Mouse (Mus musculus): Measurements from ENCODE around the gene Enpp6. TPM values are rescaled to one million over a fixed set of nuclear protein-coding genes. Genes with fewer than 3 reads are reported as not detected.
A peak's percentile ranks its signal among the peaks of the same experiment; 100 is the strongest.
"Not testable (repeated sequence)": the region's sequence is repeated elsewhere in the genome, so short reads cannot be mapped to it uniquely, and the experiment has no call there.

Enpp6 gene
- total RNA-seq, 2 experiments from 2014 or later = 0.42 TPM; not detected in 1

DNA sequence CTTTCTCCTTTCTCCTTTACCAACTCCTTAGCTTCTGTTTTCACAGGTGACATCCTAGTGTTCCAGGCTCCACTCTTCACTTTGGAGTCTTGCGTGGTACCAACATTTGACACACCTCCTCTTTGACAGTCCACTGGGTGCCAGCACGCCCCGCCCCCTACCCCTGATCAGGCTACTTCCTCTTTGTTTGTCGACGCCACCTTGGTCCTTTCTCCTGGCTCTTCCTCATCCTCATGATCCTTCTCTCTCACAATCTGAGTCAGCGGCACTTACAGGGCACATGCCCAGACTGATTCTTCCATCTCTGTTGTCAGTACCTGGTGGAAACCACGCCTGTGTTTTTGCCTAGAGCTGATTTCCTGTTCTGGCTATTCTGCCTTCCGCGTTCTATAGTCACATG, 5.9 kb downstream of the Enpp6 start:
- ATAC-seq (replicated peaks; ENCODE audit: low FRiP score, poor library complexity, severe bottlenecking) = no peak

DNA sequence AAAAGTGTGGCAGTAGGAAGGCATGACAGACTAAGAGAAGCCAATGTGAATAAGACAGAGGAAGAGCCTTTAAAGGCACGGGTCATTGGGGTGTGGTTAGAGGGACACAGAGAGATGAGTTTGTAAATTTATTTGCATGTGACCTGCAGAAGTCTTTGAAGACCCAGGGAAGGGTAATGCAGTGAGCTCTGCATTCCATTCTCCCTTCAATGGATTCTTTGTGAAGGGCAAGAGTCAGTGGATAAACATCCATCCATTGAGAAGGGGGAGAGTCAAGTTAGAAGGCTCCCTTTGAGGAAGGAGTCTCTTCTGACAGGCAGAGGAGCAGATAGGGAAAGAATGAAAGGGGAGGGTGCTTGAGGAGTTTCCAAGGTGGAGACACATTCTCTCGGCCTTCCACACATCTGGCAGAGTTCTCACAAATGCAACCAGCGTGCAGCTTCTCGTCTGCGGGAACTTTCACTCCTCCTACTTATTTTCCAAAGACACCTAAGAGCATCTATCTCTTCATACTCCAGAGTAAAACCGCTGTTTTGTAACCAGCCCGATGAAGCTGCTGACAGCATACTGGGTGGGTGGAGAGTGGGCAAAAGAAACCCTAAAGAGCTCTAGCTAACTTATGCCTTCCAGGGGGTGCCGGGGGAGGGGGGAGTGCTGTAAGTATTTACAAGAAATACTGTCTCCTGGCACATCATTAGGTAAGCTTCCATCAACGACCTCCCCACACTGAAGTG, 9.4 kb downstream of the Enpp6 start:
- no peak for ATAC-seq (replicated peaks; ENCODE audit: low FRiP score, poor library complexity, severe bottlenecking)

DNA sequence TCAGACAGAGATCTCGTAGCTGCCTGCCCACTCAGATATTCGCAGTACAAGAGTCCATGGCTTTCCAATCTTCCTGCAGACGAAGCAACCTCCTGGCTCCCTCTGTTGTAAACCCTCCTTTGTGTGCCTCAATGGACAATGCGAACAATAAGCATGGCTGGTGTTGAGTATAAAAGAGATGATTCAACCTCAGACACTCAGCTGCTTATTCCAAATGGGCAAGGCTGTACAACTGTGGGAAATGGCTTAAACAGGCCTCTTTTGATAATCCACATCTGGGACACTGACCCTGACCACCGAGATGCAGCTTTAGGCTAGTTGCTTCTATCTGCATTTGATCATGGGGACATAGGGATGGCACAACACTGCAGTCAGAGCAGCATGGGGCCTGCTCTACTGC, 19.0 kb downstream of the Enpp6 start:
- ATAC-seq (replicated peaks; ENCODE audit: low FRiP score, poor library complexity, severe bottlenecking) = no peak

DNA sequence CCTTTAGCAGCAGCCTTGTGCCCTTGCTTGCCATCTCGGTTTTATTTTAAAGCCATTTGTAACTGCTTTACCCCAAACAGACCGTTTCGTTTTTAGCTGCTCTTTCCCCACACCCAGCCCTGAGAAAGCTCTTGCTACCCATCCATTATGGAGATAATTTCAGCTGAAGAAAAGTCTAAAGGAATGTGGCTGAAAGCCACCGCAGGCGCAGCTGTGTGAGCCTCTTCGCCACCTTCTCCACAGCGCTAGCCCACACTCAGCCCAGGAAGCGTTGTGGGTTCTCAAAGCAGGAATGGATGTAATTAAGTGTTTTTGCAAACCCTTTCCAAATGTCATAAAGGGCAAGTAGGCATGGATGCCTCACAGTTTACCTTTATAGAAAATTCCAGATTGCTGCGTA, 20.1 kb downstream of the Enpp6 start:
- no peak for ATAC-seq (replicated peaks; ENCODE audit: low FRiP score, poor library complexity, severe bottlenecking)

DNA sequence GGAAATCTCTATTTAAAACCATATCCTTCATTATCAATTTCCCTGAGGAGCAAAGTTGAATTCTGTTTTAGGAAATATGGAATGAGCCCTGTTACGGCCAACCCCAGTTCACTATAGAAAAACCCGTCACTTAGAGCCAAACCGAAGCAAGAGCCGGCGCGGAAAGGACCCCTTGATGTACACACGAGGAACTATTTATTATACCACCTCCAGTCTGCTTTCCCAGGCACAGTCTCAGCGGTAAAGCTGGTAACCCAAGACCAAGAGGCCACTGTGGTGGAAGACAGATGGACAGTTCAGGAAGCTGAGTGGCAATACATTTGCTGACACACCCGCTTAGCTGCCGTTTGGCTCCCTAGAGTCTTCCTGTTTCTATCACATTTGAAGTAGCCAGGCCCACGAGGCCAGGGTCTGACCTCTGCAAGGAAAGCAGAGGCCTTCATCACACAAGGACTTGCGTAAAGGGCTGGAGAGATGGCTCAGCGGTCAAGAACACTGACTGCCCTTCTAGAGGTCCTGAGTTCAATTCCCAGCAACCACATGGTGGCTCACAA, 21.6 kb downstream of the Enpp6 start:
- no peak for ATAC-seq (replicated peaks; ENCODE audit: low FRiP score, poor library complexity, severe bottlenecking)

DNA sequence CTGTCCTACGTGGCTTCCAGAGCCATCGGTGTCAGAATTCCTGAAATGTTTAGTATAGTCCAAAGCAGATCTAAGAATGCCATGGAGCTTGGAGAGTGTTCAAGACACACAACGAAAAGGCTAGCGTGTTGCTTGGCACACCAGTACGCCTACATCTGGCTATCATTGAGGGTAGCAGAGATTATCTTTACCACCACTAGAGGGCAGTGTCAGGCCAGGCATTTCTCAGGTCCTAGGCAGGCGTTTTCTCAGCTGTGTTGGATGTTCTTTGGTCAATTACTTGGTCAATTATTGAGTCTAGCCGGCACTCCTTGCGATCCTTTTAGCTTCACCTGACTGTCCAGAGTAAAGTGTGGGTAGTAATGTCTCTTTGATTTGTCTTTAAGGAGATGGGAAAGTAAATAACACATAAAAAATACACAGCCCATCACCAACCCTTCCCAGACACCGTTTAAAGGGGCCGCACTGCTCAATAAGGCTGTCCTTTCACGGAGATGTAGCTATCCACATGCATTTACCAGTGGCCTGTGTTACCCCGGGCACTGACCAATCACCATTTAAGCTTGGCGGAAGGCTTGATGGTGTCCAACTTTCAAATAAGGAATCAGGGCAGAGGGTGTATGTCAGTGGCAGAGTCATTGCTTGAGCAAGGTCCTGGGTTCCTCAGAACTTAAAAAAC, 29.7 kb downstream of the Enpp6 start:
- ATAC-seq (replicated peaks; ENCODE audit: low FRiP score, poor library complexity, severe bottlenecking) = 0 out of 2 replicates have a peak, but pooled peaks have one; percentile 52

DNA sequence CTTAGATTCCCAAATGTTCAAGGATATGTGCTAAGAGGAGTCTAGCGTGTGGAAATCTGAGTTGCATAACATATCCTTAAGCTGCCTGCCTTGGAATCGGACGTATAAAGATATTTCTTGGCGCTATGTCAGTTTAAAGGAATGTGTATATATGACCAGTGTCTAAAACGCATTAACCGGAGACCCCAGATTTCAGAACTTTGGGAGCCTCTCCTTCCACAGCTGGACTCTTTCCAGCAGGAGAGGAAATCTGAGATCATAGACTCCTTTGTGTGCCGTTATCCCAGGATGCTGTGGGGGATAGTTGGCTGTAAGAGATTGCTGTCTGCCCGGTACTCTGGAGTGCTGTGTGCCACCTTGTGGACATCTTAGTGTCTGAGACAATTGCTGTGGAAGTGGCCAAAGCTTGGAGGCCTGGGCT, 34.5 kb downstream of the Enpp6 start:
- no peak for ATAC-seq (replicated peaks; ENCODE audit: low FRiP score, poor library complexity, severe bottlenecking)

DNA sequence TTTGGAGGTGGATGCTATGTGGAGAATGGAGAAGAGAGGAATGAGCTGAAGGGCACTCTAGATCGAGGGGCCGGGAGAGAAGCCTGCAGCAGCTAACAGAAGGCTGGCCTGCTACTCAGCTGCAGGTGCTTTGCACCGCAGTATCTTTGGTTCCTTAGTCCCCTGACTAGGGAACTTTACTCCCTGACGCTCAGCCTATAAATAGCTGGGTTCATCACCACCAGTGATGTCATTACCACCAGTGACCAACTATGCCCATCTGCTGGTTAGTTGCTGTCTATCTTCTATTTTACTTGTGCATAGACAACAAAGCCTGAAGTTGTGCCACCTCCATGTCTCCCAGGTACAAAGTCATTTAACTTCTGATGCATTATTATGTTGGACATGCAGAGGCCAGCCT, 37.9 kb downstream of the Enpp6 start:
- ATAC-seq (replicated peaks; ENCODE audit: low FRiP score, poor library complexity, severe bottlenecking) = no peak

DNA sequence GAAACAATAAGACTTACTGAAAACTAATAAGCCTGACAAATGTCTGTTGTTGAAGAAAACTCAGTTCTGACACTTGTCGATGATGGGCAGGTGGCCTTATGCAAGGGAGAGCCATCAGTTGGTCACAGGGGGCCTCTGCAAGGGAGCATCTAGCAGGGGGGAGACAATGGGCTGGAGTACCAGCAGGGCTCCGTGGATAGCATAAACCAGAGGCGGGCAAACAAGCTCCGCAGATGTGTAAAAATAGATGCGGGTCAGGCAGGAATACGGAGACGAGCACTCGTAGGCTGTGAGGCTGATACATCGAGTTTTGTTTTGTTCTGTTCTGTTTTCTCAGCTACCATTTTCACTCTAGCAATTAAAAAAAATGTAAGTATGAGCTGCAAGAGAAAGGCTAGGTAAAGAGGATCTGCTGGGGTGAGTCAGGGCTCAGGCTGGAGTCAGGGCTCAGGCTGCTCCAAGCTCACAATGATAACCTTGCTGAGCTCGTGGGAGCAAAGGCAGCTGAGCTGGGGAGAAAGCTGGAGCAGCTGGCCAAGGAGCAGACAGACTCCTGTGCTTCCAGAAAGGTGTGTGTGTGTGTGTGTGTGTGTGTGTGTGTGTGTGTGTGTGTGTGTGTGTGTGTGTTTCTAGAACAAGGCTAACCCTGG, 40.3 kb downstream of the Enpp6 start:
- ATAC-seq (replicated peaks; ENCODE audit: low FRiP score, poor library complexity, severe bottlenecking) = no peak

DNA sequence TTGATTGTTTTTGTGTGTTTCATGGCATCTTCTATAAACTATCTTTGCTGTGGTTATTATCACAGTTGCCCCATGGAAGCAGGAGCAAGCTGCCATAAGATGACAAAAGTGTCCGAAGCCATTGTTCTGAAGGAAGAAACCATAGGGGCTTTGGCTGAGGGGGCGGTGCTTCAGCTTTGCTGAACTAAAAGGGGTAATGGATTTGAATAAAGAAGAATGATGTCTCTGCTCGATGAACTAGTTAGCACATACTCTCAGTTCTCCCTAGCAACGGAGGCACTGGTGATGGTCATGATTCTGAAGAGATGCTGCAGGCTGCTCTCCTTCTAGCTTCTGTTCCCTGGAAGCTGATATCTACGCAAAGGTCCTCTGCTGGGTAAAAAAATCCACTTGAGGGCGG, 41.8 kb downstream of the Enpp6 start:
- no peak for ATAC-seq (replicated peaks; ENCODE audit: low FRiP score, poor library complexity, severe bottlenecking)

DNA sequence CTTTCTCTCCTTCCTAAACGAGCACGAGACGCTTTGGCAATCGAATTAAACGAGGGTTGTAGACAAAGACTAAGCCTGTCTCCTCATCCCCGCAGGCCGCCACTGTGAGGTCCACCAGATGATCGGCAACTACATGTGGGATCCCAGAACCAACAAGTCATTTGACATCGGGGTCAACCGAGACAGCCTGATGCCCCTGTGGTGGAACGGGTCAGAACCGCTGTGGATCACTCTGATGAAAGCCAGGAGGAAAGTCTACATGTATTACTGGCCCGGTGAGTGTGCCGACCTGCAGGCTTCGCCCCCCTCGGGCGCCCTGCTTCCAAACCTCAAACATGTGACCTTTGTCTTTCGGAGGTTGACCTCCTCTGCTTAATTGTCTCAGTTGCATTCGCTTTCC, 43.6 kb downstream of the Enpp6 start:
- no peak for ATAC-seq (replicated peaks; ENCODE audit: low FRiP score, poor library complexity, severe bottlenecking)

DNA sequence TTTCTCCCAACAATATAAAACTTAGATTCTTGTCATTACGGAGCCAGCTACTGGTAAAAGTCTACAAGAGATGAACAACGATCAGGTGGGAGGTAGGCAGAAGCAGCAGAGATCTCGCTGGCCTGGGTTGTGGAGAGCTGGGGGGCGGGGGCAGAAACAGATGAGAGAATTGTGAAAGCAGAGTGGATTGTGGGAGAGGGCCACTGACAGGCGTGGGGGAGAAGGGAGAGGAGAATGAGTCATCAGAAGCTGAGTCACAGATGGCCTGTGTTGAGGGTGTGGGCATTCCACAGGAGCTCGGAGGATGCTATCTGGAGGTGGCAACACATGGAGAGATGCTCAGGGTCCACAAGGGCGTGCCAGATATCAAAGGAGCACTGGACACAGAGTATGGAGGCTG, 45.4 kb downstream of the Enpp6 start:
- ATAC-seq (replicated peaks; ENCODE audit: low FRiP score, poor library complexity, severe bottlenecking) = no peak

DNA sequence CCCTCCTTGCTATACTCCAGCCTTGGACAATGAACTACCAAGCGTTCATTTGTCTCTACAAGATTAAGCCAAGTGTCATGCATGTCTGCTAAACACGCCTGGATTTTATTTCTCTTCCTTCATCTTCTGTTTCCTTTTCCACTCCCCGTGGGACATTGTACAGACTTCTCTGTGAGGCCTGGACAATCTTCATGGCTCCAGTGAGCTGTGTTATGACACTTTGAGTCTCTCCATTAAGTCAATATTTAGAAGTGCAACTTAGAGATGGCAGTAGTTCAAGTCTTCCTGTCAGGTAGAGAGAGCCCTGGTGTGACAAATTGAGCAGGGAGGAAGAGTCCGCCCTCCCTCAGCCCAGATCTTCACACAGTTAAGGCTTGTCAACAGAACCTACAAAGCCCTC, 47.3 kb downstream of the Enpp6 start:
- ATAC-seq (replicated peaks; ENCODE audit: low FRiP score, poor library complexity, severe bottlenecking) = no peak

DNA sequence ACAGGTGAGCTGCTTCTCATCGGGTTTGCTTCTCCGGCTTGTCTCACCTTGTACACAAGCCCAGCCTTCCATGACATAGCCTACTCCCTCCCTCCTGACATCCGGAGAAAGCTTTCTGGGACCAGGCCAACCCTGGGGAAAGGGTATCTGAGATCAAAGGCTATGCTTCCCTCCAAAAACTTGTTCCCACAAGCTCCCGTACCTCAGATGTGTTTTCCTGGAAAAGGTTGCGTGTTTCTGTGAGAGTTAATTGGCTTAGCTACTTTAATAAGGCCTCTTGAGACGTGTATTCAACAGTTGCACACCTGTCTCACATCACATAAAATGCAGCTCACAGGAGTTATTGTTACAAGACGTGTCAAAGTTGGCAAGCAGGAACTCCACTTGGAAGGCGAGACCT, 49.8 kb downstream of the Enpp6 start:
- no peak for ATAC-seq (replicated peaks; ENCODE audit: low FRiP score, poor library complexity, severe bottlenecking)

DNA sequence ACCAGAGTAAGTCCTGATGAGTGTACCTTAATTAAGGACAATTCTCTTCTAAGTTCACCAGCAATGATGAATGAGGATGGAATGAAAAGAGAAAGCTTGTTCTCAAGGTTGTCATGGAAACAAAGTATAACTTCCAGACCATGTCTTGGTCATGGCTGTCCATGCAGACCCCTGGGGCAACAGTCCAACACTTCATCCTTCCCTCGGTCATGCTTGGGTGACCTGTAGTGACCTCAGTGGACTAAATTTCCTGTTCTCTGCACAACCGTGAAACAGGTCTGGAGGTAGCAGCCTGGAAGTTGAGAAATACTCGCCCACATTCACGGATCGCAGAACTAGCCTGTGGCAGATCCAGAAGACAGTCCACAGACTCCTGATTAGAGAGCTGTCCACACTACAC, 50.7 kb downstream of the Enpp6 start:
- no peak for ATAC-seq (replicated peaks; ENCODE audit: low FRiP score, poor library complexity, severe bottlenecking)

DNA sequence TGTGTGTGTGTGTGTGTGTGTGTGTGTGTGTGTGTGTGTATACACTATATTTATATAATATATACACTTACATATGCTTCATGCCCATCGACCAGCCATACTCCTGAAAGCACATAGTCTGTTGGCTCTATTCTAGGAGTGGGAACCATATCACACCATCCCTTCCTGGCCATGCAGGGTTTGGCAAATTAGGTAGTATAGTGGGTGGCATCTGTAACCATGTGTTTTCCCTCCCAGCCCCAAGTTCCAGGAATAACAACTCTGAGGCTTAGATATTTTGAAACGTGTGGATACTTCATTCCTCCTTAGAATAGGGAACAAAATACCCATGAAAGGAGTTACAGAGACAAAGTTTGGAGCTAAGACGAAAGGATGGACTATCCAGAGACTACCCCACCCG, 53.5 kb downstream of the Enpp6 start:
- ATAC-seq (replicated peaks; ENCODE audit: low FRiP score, poor library complexity, severe bottlenecking) = not testable (repeated sequence)

DNA sequence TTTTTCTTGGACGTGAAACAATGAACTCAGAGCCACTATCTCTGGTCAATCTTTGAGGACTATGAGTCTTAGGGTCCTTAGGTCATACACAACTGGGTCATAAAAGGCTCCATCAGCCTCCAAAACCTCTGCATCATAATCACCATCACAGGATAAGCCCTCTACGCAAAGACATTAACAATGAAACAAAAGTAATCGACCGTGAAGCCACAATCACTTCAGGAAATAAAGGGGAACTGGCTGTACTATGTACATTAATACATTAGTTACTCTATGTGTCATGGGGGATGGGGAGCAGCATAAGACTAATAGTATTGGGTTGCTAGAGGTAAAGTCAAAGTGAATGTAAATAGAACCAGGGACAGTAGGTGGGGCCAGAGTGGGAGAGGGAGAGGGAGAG, 59.7 kb downstream of the Enpp6 start:
- ATAC-seq (replicated peaks; ENCODE audit: low FRiP score, poor library complexity, severe bottlenecking) = no peak

DNA sequence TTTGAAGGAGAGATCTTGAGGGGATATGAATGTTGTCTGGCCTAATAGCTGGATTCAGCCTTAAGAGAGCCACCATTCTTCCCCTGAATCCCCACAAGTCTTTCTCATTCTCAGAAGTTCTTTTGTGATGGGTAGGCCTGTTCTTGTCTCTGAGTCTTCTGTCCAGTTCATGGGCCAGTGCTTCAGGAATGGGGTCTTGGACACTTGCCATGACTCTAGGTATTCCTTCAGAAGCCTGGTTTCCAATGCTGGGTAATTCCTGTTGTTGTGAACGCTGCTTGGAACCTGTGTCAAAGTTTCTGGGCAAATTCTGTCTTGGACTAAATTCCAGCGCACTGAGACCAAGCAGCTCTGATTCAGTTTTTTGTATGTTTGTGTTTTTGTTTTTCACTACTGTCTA, 60.5 kb downstream of the Enpp6 start:
- no peak for ATAC-seq (replicated peaks; ENCODE audit: low FRiP score, poor library complexity, severe bottlenecking)

DNA sequence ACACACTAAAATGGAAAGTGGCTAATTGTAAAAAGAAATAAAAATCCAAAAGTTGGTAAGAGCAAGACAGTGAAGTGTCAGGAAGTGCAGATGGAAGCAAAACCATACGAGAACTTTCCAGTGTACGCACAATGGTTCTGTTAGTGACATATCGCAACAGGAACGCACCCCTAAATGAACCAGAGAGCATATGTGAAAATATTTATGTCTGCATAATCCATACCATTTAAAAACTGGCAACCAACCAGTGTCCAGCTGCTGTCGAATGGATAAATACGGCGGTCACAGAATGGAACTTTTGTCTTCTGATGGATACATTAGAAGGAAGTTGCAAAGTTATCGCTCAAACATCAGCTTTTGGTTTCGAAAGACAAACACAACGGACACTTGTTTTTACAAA, 61.9 kb downstream of the Enpp6 start:
- ATAC-seq (replicated peaks; ENCODE audit: low FRiP score, poor library complexity, severe bottlenecking) = no peak

DNA sequence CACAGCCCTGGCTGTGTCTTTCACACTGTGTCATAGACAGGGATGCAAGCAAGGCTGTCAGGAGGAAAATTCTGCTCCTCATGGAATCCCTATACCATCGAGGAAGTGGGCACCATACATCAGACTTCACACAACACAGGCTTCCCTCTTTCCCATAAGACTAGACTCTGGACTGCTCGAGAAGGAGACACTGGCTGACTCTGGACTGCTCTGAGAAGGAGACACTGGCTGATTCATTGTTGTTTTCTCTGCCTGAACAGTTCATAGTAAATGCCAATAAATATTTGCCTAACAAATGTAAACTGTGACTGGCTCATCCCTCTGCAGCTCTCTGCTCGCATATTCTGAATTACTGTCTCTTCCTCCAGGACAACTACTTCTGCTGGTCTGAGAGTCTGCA, 66.0 kb downstream of the Enpp6 start:
- no peak for ATAC-seq (replicated peaks; ENCODE audit: low FRiP score, poor library complexity, severe bottlenecking)

DNA sequence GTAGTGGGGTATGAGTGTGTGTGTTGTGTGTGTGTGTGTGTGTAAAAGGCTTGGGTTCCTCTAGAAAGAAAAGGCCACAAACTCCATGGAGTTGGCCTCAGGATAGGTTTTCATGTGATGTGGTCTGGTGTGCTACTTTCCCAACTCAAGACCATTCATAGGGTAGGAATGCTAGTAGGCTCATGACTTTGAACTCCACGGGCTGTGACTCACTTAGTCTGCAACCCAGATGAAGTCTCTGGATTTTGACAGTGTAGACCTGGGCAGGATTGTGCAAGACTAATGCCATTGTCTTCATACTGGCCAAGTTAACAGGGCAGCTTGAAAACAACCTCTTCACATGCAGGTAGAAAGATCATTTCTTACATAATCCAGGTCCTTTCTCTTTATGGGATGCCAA, 69.4 kb downstream of the Enpp6 start:
- no peak for ATAC-seq (replicated peaks; ENCODE audit: low FRiP score, poor library complexity, severe bottlenecking)

All from erythroid progenitor cell, adult 5-6 weeks (primary cell).